In genomic region chr7:138075231-138075630, GRCm38 (mm10) we compare ENCODE assay signal across 15 mouse cellular contexts.
"Had no signal": no experiment of that assay in that cellular context is flagged by ENCODE, and none has a peak within 500 bp of the region (broad histone marks: within the 10 kb centered on the region; RNA-seq: fewer than 3 reads in every experiment).

No protein-coding gene starts in this region.

- H3K9me3 ChIP-seq: limb, embryonic 12.5 days; liver, embryonic 13.5 days; lung, embryonic 15.5 days; neural tube, embryonic 13.5 days had no signal

- ATAC-seq: intestine, embryonic 16.5 days; liver, postnatal 0 days had no signal

- H3K4me2 ChIP-seq: limb, embryonic 12.5 days; liver, embryonic 13.5 days; lung, embryonic 15.5 days; neural tube, embryonic 13.5 days had no signal

- H3K27me3 ChIP-seq: limb, embryonic 12.5 days; liver, embryonic 13.5 days; lung, embryonic 15.5 days; neural tube, embryonic 13.5 days had no signal

- H3K36me3 ChIP-seq: limb, embryonic 12.5 days; liver, embryonic 13.5 days; lung, embryonic 15.5 days; neural tube, embryonic 13.5 days had no signal

- H3K4me1 ChIP-seq: limb, embryonic 12.5 days; liver, embryonic 13.5 days; lung, embryonic 15.5 days; neural tube, embryonic 13.5 days had no signal

- DNase-seq: kidney, adult 8-10 months; kidney, postnatal 25 days; liver; liver, embryonic 13.5 days; liver, postnatal 0 days; lung, postnatal 14 days; retina, postnatal 1 day; right cerebral cortex, postnatal 4 days; spleen, adult 18-20 months; thymus, adult 18-20 months; thymus, postnatal 14 days had no signal

- H3K9ac ChIP-seq: limb, embryonic 12.5 days; liver, embryonic 13.5 days; liver, postnatal 0 days; lung, embryonic 15.5 days; neural tube, embryonic 13.5 days had no signal

- H3K27ac ChIP-seq: limb, embryonic 12.5 days; liver, embryonic 13.5 days; lung, embryonic 15.5 days; neural tube, embryonic 13.5 days had no signal

- H3K4me3 ChIP-seq: limb, embryonic 12.5 days; liver, embryonic 13.5 days; lung, embryonic 15.5 days; neural tube, embryonic 13.5 days had no signal
